Mouse (Mus musculus) cortical plate, adult 2 months (tissue): ENCODE measurements around the gene Kdelr1. TPM values are rescaled to one million over a fixed set of nuclear protein-coding genes. Genes with fewer than 3 reads are reported as not detected.
"Not testable (repeated sequence)": the region's sequence is repeated elsewhere in the genome, so short reads cannot be mapped to it uniquely, and the experiment has no call there.

Experiments used
- H3K27ac ChIP-seq: fragments of 200-500 bp; 2 replicates; pipeline ENCODE4 v1.5.1; 2012; ENCODE audit warnings: low read length, control low read depth, inconsistent platforms; ENCODE audit not compliant: insufficient read depth
- H3K4me1 ChIP-seq: fragments of 200-500 bp; 2 replicates; pipeline ENCODE4 v1.6.1; 2011; ENCODE audit warnings: low read length; ENCODE audit not compliant: control insufficient read depth, insufficient read depth
- H3K4me3 ChIP-seq: fragments of 200-500 bp; 2 replicates; pipeline ENCODE4 v1.5.1; 2011; ENCODE audit warnings: mild to moderate bottlenecking, low read length, control low read depth; ENCODE audit not compliant: insufficient read depth
- CTCF ChIP-seq: fragments of 200-500 bp; IDR thresholded peaks from 2 replicates; pipeline ENCODE4 v1.5.1; 2011; ENCODE audit warnings: mild to moderate bottlenecking, control low read depth, low read length; ENCODE audit not compliant: insufficient read depth; ENCODE audit errors: extremely low read depth
- POLR2A ChIP-seq: fragments of 200-500 bp; IDR thresholded peaks from 2 replicates; pipeline ENCODE4 v1.6.1; 2011; ENCODE audit warnings: mild to moderate bottlenecking, low read length, control low read depth; ENCODE audit not compliant: insufficient read depth; ENCODE audit errors: extremely low read depth
- polyA plus RNA-seq: library from polyadenylated mRNA; depleted of rRNA; stranded (reverse); fragments of >200 nt; gene quantifications from 2 replicates; pipeline ENCODE4 v1.2.3, GENCODE M21; 2012

Gene Kdelr1
- polyA plus RNA-seq, 1 experiment, result 107 TPM

DNA sequence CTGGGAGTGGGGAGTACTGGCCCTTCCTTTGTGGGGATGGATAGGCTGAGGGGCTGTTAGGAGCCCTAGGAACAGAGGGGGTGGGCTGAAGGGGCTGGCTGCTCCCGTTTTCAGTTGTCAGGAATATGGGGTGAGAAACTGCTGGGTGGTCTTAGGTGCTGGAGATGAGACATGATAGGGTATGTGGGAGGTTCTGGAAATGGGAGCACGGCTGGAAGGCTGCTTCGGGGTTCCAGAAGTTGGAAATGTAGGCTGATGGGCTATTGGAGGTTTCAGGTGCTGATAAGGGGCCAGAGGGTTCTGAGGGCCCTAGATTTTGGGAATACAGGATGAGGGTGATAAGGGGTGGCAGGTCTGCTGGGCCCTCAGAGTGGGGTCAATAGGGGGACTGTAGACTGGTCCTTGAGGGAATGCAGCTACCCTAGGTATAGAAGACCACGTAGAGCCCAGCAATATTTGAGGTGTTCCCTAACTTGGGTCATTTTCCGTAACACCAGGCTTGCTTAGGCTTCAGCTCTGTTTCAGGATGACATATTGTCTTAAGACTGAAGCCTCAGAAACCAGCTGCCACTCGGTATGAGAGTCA lies 23.5 kb downstream of the Kdelr1 start:
- Histone ChIP-seq H3K4me3 (no peak overlapping the region), H3K4me1 (no peaks in the 10 kb centered on the region), H3K27ac (no peak overlapping the region)
- no peak for TF ChIP-seq CTCF
- no peak for TF ChIP-seq POLR2A

DNA sequence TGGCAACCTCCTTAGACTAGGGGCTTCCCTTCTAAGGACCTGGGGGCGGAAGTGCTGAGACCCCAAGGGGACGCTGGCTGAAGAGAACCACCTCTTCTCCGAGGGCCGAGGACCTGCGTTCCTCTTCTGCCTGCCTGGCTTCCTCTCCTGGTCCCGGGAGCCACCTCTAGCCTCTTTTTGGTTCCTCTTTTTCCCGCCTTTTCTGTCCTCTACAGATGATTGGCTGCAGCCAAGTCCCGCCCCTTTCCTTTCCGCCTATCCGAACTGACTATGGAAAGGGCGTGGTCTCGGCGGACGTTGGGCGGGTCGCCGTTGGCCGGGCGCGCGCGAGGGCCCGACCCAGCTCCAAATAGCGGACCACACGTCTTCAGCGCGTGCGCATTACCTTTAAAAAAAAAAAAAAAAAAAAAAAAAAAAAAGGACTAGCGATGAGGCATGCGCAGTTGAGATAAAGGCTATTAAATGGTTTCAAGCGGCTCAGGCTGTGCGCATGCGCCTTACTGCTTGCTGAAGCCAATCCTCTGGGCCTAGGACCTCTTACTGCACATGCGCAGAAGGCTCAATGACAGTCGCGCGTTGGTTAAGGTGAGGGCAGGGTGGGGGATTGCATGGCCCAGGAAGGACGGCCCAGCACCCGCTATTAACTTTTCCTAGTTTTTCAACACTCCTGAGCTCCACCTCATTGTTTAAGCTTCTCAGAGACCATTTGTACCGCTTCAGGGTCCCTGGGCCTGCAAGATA lies 24.1 kb downstream of the Kdelr1 start, which contains the start of the genes Syngr4 and Tmem143:
Syngr4 (minus strand) TSS at position 198 of the 741 bp plus-strand sequence.
Tmem143 (plus strand) TSS at position 425 of the 741 bp plus-strand sequence.
- TF ChIP-seq CTCF, result no peak
- TF ChIP-seq POLR2A, result peak; percentile 90
- Histone ChIP-seq H3K4me1 (no peaks in the 10 kb centered on the region), H3K4me3 (peak within 1 kb of the TSS; percentile 54), H3K27ac (peak within 1 kb of the TSS; percentile 54)

DNA sequence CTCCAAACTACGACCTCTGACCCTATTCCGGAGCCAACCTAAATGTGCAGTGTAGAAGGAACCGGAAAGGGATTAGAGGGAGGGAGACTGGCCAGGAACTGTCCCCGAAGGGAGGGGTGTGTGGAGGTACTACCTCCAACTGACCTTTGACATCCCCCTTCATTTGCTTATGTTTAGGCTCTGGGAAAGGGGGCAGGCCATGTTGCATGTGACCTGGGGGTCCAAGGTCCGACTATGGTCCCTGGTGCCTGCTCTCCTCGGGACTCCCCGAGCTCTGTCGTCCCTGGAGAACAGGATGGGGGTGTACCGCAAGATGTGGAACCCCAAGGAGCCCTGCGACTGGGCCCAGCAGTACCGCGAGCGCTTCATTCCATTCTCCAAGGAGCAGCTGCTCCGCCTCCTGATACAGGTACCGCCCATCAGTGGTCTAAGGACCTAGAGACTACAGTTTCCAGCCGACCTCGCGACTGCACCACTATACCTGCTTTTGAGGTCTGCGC lies 24.7 kb downstream of the Kdelr1 start:
- H3K4me1 ChIP-seq, result no peaks in the 10 kb centered on the region
- H3K4me3 ChIP-seq, result peak overlapping the region; percentile 54
- H3K27ac ChIP-seq, result peak overlapping the region; percentile 54
- no peak for TF ChIP-seq CTCF
- TF ChIP-seq POLR2A, result peak; percentile 51; the same call in 1 of the 2 replicates

DNA sequence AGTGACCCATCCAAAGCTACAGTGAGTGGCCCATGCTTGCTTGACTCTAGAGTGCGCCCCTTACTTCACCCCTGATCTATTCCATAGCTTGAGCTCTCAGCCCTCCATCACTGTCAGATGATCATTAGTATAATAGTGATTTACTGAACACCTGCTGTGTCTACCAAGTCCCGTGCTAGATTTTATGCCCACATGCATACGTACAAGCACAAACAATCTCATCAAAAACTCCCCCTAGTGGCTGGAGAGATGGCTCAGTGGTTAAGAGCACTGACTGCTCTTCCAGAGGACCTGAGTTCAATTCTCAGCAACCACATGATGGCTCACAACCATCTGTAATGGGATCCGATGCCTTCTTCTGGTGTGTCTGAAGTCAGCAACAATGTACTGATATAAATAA lies 25.6 kb downstream of the Kdelr1 start:
- not testable (repeated sequence) for H3K4me1 ChIP-seq, H3K27ac ChIP-seq
- TF ChIP-seq CTCF, result 0 out of 2 replicates have a peak, but pooled peaks have one; percentile 10
- peak overlapping the region; percentile 54; the same call in 1 of the 2 replicates for H3K4me3 ChIP-seq

DNA sequence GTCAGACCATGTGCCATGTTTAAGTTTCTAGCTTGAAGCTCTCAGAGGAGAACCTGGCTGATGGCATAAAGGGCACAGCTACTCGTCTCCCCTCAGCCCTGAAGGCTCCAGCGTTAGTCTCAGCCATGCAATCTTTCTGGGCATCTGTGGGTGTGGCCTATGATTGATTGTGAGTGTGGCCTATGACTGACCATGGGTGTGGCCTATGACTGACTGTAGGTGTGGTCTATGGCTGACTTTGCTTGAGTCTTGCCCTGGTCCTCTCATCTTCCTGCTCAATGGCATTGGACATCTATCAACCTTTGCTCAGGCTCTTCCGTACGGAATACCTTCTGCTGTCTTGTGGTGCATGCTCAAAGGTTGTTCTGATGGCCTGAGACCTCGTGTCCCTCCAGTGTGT lies 29.0 kb downstream of the Kdelr1 start:
- Histone ChIP-seq H3K4me1 (no peaks in the 10 kb centered on the region), H3K27ac (no peak overlapping the region), H3K4me3 (no peak overlapping the region)
- TF ChIP-seq CTCF (no peak), POLR2A (no peak)

DNA sequence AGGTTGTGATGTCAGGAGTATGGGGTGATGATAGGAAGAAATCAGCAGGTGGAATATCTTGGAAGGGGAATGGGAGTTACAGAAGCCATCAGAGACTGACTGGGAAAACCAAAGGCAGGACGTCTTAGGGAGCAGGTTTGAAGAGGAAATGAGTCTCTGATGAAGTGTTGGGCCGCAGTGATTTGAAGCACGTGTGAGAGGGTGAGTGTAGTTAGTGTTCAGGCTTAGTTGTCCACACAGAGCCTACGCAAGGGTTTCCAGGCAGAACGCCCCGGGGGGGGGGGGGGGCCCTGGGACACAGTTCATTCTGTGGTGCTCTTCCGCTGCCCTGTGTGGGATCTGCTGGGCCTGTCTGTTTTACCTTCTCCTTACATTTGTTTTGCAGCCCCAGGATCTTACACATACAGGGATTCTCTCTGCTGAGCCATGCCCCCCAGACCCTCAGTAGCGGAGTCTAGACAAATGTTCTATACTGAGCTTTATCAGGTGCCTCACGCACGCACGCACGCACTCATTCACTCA lies 30.0 kb downstream of the Kdelr1 start:
- no peak overlapping the region for H3K27ac ChIP-seq
- TF ChIP-seq POLR2A, result no peak
- no peak for TF ChIP-seq CTCF
- no peaks in the 10 kb centered on the region for H3K4me1 ChIP-seq
- no peak overlapping the region for H3K4me3 ChIP-seq

DNA sequence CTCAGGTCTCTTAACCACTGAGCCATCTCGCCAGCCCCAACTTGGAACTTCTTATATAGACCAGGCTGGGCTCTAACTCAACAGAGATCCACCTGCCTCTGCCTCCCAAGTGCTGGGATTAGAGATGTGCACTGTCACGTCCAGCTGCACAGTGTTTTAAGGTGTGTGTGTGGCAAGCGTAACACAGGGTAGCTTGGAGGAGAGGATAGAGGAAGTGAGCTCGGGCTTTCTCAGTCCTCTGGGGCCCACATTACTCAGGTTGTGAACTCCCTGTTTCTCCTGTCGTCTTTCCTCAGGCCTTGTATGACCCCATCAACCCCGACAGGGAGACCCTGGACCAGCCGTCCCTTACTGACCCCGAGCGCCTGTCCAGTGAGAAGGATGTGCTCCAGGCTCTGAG lies 34.0 kb downstream of the Kdelr1 start:
- TF ChIP-seq POLR2A, result no peak
- no peak for TF ChIP-seq CTCF
- Histone ChIP-seq H3K4me3 (no peak overlapping the region), H3K27ac (no peak overlapping the region), H3K4me1 (no peaks in the 10 kb centered on the region)

DNA sequence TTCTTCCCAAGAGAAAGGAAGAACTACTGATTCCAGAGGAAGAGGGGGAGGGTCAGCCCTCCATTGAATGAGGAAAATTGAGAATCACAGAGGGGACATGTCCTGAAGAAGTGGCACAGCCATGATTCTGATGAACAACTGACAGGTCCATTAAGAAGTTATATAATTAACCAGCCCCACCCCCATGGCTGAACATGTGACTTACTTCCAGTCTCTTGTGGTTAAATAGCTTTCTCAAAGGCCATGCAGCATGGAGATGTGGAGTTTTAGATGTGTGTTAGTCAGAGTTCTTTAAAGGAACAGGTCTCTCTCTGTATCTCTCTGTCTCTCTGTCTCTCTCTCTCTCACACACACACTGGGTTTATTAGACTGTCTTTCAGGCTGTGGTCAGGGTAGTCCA lies 35.8 kb downstream of the Kdelr1 start:
- Histone ChIP-seq H3K27ac (no peak overlapping the region), H3K4me1 (no peaks in the 10 kb centered on the region), H3K4me3 (no peak overlapping the region)
- TF ChIP-seq CTCF, result no peak
- no peak for TF ChIP-seq POLR2A

DNA sequence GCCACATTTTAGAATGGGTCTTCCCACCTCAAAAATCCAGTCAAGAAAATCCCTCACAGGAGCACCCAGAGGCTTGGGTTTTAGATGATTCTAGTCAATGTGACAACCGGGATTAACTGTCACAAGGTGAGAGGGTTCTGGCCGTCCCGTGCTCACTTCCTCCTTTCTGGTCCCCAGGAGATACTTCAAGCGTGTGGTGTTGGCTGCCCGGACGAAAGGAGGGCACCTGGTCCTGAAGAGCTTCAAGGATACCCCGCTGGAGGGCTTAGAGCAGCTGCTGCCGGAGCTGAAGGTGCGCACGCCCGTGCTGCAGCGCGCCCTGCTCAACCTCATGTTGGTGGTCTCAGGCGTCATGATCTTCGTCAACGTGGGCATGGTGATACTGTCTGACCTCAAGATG lies 36.6 kb downstream of the Kdelr1 start:
- TF ChIP-seq POLR2A (no peak), CTCF (no peak)
- Histone ChIP-seq H3K4me1 (no peaks in the 10 kb centered on the region), H3K27ac (no peak overlapping the region), H3K4me3 (no peak overlapping the region)

DNA sequence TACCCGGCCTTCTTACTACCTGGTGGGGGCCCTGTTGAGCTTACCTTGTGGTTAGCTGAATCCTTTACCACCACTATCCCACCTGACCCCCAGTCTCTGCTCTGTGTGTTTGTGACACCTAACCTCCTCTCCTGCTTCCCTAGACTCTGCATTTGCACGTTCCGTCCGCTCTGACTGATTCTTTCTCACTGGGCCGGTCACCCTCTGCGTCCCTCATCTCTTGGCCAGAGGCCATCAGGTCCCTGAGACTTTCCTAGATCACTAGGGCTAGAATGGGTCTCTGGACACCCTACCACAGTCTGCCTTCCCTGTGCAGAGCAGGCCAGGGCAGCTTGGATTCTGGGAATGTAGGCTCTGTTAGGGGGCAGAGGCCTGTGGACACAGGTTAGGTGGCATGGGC lies 41.5 kb downstream of the Kdelr1 start:
- Histone ChIP-seq H3K4me3 (no peak overlapping the region), H3K27ac (no peak overlapping the region), H3K4me1 (peaks cover 7% of the 10 kb centered on the region; the same call in 1 of the 2 replicates)
- TF ChIP-seq CTCF (no peak), POLR2A (no peak)
